Mouse (Mus musculus) kidney, postnatal 36 days (tissue): Measurements from ENCODE around the gene Morn1.

Experiments
- DNase-seq, 2 experiments: peaks; one replicate each; pipeline ENCODE4 v3.0.0; 2021 to 2022; ENCODE audit warnings: mixed read lengths in 2 of 2

Gene Morn1

GRCm38 (mm10) chr4:155164550-155164949, 78.2 kb downstream of the Morn1 start:
- peak; percentile 87 to 91 for DNase-seq

- DNase-seq = no peak
Observed at GRCm38 (mm10) chr4:155165861-155166260, 79.5 kb downstream of the Morn1 start.

- DNase-seq = no peak
Observed at GRCm38 (mm10) chr4:155168835-155169252, 82.5 kb downstream of the Morn1 start.

GRCm38 (mm10) chr4:155170614-155171212, 84.3 kb downstream of the Morn1 start:
- DNase-seq = no peak

- DNase-seq = no peak
Observed at GRCm38 (mm10) chr4:155171961-155172533, 85.7 kb downstream of the Morn1 start.

- peak; percentile 96 to 97 for DNase-seq
Observed at GRCm38 (mm10) chr4:155172909-155173821, 86.8 kb downstream of the Morn1 start.

- no peak for DNase-seq
Observed at GRCm38 (mm10) chr4:155173822-155174785, 87.7 kb downstream of the Morn1 start.

- no peak for DNase-seq
Observed at GRCm38 (mm10) chr4:155176210-155176609, 89.8 kb downstream of the Morn1 start.

- peak; percentile 70 to 80 for DNase-seq
Observed at GRCm38 (mm10) chr4:155178274-155178673, 91.9 kb downstream of the Morn1 start.

- DNase-seq = peak in 1 of 2 experiments; percentile 48
Observed at GRCm38 (mm10) chr4:155178981-155179512, 92.7 kb downstream of the Morn1 start.

- no peak for DNase-seq
Observed at GRCm38 (mm10) chr4:155183201-155183600, 96.8 kb downstream of the Morn1 start.

- no peak for DNase-seq
Observed at GRCm38 (mm10) chr4:155184248-155185070, 98.1 kb downstream of the Morn1 start.

- peak in 1 of 2 experiments; percentile 50 for DNase-seq
Observed at GRCm38 (mm10) chr4:155185845-155186244, 99.5 kb downstream of the Morn1 start.

- DNase-seq = peak in 1 of 2 experiments; percentile 56
Observed at GRCm38 (mm10) chr4:155187192-155187674, 100.9 kb downstream of the Morn1 start.

- peak; percentile 76 to 82 for DNase-seq
Observed at GRCm38 (mm10) chr4:155188341-155188740, 102.0 kb downstream of the Morn1 start.

GRCm38 (mm10) chr4:155188803-155189202, 102.4 kb downstream of the Morn1 start:
- no peak for DNase-seq

- peak; percentile 57 to 72 for DNase-seq
Observed at GRCm38 (mm10) chr4:155189711-155190139, 103.3 kb downstream of the Morn1 start.

GRCm38 (mm10) chr4:155190275-155190674, 103.9 kb downstream of the Morn1 start:
- no peak for DNase-seq
